Mouse (Mus musculus) CH12.LX (cell line): ENCODE measurements around the gene Spata3.

Experiments used
- CTCF ChIP-seq, 2 experiments: IDR thresholded peaks in 1 of 2; conservative IDR thresholded peaks in 1 of 2; 2 replicates each; pipeline ENCODE4 v1.5.1; 2011 to 2012; ENCODE audit warnings: low read depth in 2 of 2, low read length in 2 of 2, improper control_type of control experiment in 1 of 2, inconsistent platforms in 1 of 2, mild to moderate bottlenecking in 1 of 2, moderate library complexity in 1 of 2
- ETS1 ChIP-seq: conservative IDR thresholded peaks from 2 replicates; pipeline ENCODE4 v1.6.1; 2012; ENCODE audit warnings: low read depth, mild to moderate bottlenecking, inconsistent platforms, low read length, improper control_type of control experiment, moderate library complexity
- NELFE ChIP-seq: IDR thresholded peaks from 2 replicates; pipeline ENCODE4 v1.6.1; 2011; ENCODE audit warnings: low read depth, low read length, improper control_type of control experiment
- POLR2A ChIP-seq: IDR thresholded peaks from 2 replicates; pipeline ENCODE4 v1.6.1; 2011; ENCODE audit warnings: low read depth, mild to moderate bottlenecking, improper control_type of control experiment, low read length
- SIN3A ChIP-seq: IDR thresholded peaks from 2 replicates; pipeline ENCODE4 v1.6.1; 2012; ENCODE audit warnings: low read length, improper control_type of control experiment, inconsistent platforms

GRCm38 (mm10) chr1:86007778-86008177 lies 8.8 kb upstream of the Spata3 start:
- TF ChIP-seq SIN3A (peak; percentile 81), ETS1 (peak; percentile 52), POLR2A (no peak), CTCF (conservative IDR thresholded peaks at IDR 0.05 in 1 of 2, IDR thresholded peaks at IDR 0.05 in 1 of 2; ENCODE audit: low read depth in 2 of 2, low read length in 2 of 2) (peak; percentile 85 to 97), NELFE (peak; percentile 54; the same call in 1 of the 2 replicates)
